ENCODE assay signal across 10 mouse cellular contexts in the genomic region with DNA sequence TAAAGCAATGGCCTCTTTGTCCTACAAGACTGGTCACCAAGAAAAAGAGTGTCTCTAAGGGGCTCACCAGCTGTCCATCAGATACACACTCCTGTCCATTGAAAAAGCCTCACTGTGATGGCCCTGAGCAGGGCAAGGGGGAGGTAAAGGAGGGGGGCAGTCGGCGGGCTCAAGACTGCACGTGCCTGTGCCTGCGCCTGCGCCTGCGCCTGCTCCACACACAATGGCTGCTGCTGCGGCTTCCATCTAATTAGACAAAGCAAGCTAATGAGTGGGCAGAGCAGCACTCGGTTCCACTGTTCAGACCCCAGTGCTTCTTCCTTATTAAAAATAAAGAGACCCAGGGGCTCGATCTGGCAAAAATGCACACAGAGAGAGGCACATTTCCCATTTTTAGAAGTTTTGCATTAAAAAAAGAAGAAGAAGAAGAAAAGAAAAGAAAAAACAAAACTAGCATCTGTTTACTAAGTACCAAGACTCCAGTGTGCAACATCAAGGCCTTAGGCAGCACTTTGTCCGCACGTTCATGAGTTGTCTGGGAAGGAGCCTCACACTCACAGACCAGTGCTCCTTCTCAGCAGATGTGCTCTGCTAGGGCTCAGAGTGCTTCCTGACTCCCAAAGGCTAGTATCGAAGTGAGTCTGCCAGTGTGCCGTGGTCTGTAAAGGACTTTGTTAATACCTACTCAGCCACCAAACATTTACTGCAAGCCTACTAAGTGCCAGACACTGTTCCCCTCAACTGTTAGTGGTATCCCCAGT.
DNase-seq lines count a peak whose midpoint lies in the region; ATAC-seq and TF ChIP-seq lines count a peak whose summit lies in the region.
"Had no signal": no experiment of that assay in that cellular context is flagged by ENCODE, and none has a peak within 500 bp of the region (broad histone marks: within the 10 kb centered on the region; RNA-seq: fewer than 3 reads in every experiment).

No protein-coding gene starts in this region.

- no peaks in the 10 kb centered on the region for H3K36me3 ChIP-seq in forebrain, embryonic 16.5 days (ENCODE audit: control insufficient read depth, insufficient read depth)
- no peaks in the 10 kb centered on the region for H3K36me3 ChIP-seq in midbrain, embryonic 11.5 days (ENCODE audit: control insufficient read depth, insufficient read depth, low read length)
- H3K36me3 ChIP-seq: liver, embryonic 15.5 days had no signal

- peak overlapping the region; percentile 43; the same call in 1 of the 2 replicates for H3K27ac ChIP-seq in forebrain, embryonic 16.5 days (ENCODE audit: low read length)
- no peak overlapping the region; the same call in 1 of the 2 replicates for H3K27ac ChIP-seq in midbrain, embryonic 11.5 days (ENCODE audit: low read depth, low read length)
- H3K27ac ChIP-seq in left cerebral cortex, adult 2 months: no peak overlapping the region
- H3K27ac ChIP-seq: liver, embryonic 15.5 days had no signal

- no peaks in the 10 kb centered on the region for H3K27me3 ChIP-seq in forebrain, embryonic 16.5 days (replicated peaks; ENCODE audit: control insufficient read depth, insufficient read depth, low read length)
- no peaks in the 10 kb centered on the region for H3K27me3 ChIP-seq in midbrain, embryonic 11.5 days (ENCODE audit: control insufficient read depth, insufficient read depth, low read length)
- H3K27me3 ChIP-seq: liver, embryonic 15.5 days had no signal

- no peak overlapping the region for H3K4me3 ChIP-seq in forebrain, embryonic 16.5 days (replicated peaks; ENCODE audit: low read length)
- H3K4me3 ChIP-seq in midbrain, embryonic 11.5 days (ENCODE audit: low read depth, low read length): no peak overlapping the region
- no peak overlapping the region for H3K4me3 ChIP-seq in left cerebral cortex, adult 2 months
- H3K4me3 ChIP-seq: liver, embryonic 15.5 days had no signal

- intact Hi-C loops in left cerebral cortex, adult 2 months (cut with DNase I): no loop called here

- peak overlapping the region; percentile 13 for H3K4me2 ChIP-seq in forebrain, embryonic 16.5 days (ENCODE audit: low read length)
- no peak overlapping the region for H3K4me2 ChIP-seq in midbrain, embryonic 11.5 days
- H3K4me2 ChIP-seq: liver, embryonic 15.5 days had no signal

- H3K9me3 ChIP-seq in forebrain, embryonic 16.5 days (ENCODE audit: control insufficient read depth, low read length): no peaks in the 10 kb centered on the region
- no peaks in the 10 kb centered on the region for H3K9me3 ChIP-seq in midbrain, embryonic 11.5 days (ENCODE audit: control insufficient read depth, low read length)
- H3K9me3 ChIP-seq: liver, embryonic 15.5 days had no signal

- peaks cover 32% of the 10 kb centered on the region for H3K4me1 ChIP-seq in forebrain, embryonic 16.5 days (replicated peaks; ENCODE audit: control insufficient read depth, insufficient read depth, low read length)
- no peaks in the 10 kb centered on the region; the same call in 1 of the 2 replicates for H3K4me1 ChIP-seq in midbrain, embryonic 11.5 days (ENCODE audit: control insufficient read depth, insufficient read depth, low read length)

- WGBS in forebrain, embryonic 16.5 days: 13% methylated on average over 13 of the region's 13 CpGs
- WGBS in midbrain, embryonic 11.5 days: 51% methylated on average over 13 of the region's 13 CpGs

- DNase-seq in embryo, embryonic 10 days (ENCODE audit: low spot score): peak; percentile 43
- DNase-seq in embryo, embryonic 9.5 days (ENCODE audit: extremely low spot score): no peak
- peak; percentile 88 for DNase-seq in midbrain, embryonic 11.5 days (ENCODE audit: low spot score, missing footprints)
- peak; percentile 78 for DNase-seq in retina, embryonic 14.5 days (ENCODE audit: low spot score)
- no peak for DNase-seq in spleen, postnatal 14 days (ENCODE audit: low spot score in 2 of 2)
- no peak for DNase-seq in left cerebral cortex, adult 2 months (ENCODE audit: extremely low spot score in 1 of 2, low spot score in 2 of 2)
- DNase-seq: lung, postnatal 4 days had no signal

- no peak for TF ChIP-seq CTCF in left cerebral cortex, adult 2 months (IDR thresholded peaks at IDR 0.05)

- peak; percentile 93 for ATAC-seq in forebrain, embryonic 16.5 days
- peak; percentile 93 for ATAC-seq in midbrain, embryonic 11.5 days (ENCODE audit: low FRiP score)
- ATAC-seq in activated CD4-positive, CD25-positive, alpha-beta regulatory T cell, adult 4 months: no peak

- H3K9ac ChIP-seq in forebrain, embryonic 16.5 days (replicated peaks; ENCODE audit: low read depth, low read length): 0 out of 2 replicates have a peak overlapping the region, but pooled peaks have one; percentile 4
- peak overlapping the region; percentile 24; the same call in 1 of the 2 replicates for H3K9ac ChIP-seq in midbrain, embryonic 11.5 days (ENCODE audit: low read length)
- H3K9ac ChIP-seq: liver, embryonic 15.5 days had no signal

Comparison
In these comparisons a context has a peak if more than half of its experiments do, and no peak if none do; other contexts are left out.
1. DNase-seq: peak in embryo, embryonic 10 days (single experiment), midbrain, embryonic 11.5 days (single experiment) and retina, embryonic 14.5 days (single experiment); none in embryo, embryonic 9.5 days (single experiment), spleen, postnatal 14 days (0 of 2) and left cerebral cortex, adult 2 months (0 of 2).